Mouse (Mus musculus) lung, postnatal 10 days (tissue): ENCODE data around the gene Phactr3.

Experiments
- DNase-seq: peaks from one replicate; pipeline ENCODE4 v3.0.0; 2021

Gene Phactr3

DNA sequence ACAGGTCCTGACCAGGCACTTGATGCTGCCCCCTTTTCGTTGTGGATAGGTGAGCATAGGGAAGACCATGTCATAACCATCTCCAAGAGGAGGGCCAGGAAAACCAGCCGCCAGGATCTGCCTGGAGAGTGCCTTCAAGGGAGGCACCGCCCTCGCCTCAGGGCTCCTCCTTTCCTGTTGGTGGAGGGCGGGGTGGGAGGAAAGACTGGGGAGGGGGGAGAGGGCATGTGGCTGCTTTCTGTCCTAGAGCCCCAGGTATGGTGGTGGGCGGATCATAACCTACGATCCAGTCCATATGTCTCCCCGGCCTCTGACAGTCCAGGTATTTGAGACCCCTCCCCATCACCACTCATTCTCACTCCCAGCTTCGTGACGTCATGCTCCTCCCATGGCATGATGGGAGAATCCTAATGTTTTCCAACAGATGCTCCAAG lies 22.7 kb downstream of the Phactr3 start:
- DNase-seq = no peak

DNA sequence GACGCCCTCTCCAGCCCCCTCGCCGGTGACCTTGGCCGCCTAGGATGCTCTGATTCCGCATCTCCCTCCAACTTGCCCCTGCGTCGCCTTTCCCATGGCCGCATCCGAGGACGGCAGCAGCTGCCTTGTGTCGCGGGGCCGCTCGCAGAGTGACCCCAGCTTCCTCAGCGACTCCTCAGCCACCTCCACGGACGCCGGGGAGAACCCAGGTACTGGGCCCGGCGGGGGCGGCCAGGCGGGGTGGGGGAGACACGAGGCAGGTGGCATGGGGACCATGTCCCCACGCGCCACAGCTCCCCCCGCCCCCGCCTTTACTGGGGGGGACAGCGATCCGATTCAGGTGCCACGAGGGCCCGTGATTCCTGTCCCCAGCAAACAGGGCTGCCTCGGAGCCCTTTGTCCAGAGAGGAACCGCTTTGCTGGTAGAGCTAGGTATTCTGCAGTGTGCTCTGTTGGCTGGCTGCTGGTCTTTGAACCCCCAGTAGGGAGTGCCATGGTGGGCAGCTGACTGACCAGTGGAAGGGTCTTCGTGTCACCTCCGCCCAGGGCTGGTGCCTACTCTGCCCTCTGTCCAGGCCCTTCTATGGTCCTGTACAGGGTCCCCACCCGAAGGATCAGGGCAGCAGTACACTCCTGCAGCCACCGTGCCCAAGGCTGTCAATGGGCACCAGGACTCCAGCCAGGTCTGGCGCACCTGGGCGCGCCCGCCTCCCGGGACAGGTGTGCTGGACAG lies 23.7 kb downstream of the Phactr3 start:
- DNase-seq = no peak

DNA sequence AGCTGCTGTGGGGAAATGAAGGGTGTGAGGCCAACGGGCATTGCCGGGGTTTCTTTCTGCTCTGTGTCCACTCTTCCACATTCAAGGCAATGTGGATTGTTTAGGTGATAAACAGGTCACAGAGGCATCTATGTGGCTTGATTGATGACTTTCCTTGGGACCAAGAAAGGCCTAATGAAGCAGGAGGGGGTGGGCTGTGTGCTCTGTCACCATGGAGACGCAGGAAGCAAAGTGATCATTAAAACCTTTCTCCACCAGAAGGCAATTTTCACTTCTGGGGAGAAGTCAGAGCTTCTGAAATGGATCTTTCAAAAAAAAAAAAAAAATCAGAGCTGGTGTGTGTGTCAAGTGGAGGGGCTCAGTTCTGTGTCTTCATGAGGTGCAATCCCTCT lies 24.2 kb downstream of the Phactr3 start:
- DNase-seq = no peak

DNA sequence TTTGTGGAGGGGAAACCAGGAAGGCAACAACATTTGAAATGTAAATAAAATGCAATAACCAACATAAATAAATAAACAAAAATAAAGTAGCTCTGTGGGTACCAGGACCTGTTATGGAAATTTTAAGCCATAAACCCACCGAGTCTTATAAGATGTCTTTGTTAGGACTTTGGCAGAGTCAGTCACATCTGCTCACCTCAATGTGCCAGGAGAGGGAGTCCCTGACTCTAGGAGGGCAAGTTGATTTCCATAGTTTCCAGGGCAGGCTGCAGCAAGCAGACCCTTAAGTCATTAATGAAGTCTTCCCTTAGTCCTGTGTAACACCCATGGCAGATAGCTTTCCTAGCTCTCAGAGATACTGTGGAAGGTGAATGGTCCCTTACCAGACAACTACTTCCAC lies 25.1 kb downstream of the Phactr3 start:
- no peak for DNase-seq

DNA sequence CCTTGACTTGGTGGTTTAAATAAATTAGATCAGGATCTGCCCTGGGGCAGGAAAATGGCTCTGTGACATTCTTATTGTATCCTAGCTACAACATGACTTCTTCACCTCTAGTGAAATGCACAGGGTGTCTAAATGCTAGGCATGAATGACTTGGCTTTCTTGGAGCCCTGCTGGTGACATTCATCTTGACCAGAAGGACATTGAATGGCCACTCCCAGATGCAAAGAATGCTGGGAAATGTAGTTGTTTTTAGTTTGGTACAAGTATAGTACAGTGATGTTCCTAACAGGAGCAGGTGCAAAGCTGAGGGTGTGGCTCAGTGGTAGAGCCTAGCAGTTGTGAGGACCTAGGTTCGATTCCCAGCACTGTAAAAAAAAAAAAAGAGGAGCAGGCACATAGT lies 30.5 kb downstream of the Phactr3 start:
- DNase-seq = no peak

DNA sequence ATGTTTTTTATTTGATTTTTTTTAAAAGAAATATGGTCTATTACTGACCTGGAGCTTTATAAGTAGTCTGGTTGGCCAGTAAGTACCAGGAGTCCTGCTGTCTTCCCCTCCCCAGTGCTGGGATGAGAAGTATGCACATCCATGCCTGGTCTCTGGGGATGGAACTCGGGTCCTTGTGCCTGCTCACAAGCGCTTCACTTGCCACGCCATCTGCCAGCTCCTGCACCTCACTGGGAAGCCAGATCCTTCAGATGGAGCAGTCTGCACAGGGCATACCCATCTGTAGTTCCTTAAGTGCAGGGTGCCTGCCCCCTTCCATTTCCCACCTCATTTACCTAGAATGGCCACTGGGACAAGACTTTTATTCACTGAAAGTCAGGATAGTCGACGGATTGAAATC lies 31.9 kb downstream of the Phactr3 start:
- no peak for DNase-seq

DNA sequence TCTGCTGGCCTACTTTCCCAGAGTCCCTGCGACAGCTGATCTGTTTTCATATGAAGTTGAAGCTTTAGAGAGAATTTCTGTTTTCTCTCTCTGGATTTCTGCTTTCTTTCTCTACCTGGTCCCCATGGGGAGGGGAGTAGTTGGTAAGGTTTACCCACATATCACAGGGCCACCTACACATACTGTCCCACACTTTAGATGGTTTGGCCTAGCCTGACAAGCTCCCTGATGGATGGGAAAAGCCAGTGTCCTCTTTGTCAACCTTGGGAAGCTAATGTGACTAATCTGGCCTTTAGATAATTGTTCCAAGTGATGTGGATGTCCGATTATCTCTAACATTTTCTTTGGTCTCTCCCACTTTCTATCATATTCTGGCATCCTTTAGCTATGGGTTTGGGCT lies 34.8 kb downstream of the Phactr3 start:
- no peak for DNase-seq

DNA sequence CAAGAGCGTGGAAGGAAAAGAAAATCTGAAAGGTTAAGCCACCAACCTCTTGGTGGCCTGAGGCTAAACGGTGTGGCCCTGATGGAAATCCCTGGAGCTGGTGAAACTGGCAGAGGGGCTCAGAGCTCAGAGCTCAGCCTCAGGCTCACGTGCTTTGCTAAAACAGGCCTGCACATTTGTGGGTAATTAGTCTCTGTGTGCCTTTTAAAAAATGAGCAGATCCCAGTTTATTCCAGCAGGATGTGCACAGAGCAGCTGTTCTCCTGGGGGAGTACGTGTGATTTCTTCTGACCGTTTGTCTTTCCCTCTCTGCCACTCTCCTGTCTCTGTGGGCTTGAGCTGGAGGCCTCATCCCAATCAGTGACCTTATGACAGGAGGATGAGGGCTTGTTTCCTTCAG lies 35.4 kb downstream of the Phactr3 start:
- DNase-seq = no peak

DNA sequence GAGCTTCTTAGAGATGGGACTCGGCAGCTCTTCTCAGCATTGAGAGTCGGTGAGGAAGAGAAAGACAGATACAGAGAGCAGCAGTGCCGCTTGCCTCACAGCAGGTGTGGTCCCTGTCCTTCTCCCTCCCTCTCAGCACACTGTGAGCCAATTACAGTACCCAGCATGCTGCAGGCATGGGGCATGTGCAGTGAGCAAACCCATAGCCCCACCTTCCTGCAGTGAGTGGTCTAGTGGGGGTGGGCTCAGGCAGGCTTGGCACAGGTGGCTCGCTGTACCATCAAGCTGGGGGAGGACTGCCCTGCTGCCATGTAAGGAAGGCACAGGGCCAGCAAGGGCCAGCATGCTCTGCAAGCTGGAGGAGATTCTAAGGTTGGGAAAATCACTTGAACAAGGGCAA lies 35.8 kb downstream of the Phactr3 start:
- DNase-seq = no peak

DNA sequence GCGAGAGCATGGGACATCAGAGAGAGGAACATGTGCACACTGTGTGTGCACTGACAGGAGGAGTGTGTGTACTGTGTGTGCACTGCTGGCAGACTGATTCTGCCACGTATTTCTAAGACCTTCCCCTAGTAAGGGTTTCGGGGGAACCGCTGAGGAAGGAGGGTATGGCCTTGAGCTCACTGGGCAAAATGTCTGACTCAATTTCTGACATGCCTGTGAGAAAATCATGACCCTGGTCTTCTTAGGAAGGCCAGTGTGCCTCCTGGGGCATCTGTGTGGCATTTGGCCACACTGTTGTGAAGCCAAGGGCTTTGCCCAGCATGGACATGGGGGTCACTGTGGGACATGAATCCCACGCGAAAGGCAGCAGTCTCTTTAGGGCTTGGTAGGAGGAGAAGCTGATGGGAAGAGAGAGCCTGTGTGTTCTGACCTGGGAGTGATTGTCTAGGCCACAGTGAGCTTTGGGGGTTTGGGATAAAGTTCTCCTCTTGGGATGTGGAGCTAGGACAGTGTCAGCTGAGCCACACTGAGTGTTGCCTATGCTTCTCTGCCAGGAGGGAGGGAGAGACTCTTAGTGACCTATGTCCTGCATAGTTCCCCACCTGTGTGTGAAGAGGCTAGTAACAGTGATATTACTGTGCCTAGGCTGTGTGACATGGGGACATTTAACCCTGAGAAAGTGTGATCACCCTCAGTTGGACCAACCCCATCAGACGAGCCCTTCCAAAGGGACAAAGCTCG lies 36.6 kb downstream of the Phactr3 start:
- no peak for DNase-seq

DNA sequence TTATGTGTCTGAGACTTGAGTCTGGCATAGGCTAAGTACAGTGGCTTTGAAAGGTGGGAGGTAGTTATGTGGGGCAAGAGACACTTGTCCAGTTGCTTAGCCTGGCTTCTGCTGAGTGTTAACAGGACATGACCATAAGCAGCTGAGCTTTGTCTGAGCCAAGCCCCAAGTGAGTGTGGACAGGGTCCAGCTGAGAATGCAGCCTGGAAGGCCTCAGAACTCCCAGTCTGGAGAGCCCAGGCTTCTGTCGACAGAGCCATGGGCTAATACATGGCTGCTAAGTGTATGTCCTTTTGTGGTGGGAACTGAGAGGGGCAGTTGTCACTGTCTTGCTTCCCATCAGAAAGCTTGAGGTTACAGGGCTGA lies 37.1 kb downstream of the Phactr3 start:
- DNase-seq = peak; percentile 80

DNA sequence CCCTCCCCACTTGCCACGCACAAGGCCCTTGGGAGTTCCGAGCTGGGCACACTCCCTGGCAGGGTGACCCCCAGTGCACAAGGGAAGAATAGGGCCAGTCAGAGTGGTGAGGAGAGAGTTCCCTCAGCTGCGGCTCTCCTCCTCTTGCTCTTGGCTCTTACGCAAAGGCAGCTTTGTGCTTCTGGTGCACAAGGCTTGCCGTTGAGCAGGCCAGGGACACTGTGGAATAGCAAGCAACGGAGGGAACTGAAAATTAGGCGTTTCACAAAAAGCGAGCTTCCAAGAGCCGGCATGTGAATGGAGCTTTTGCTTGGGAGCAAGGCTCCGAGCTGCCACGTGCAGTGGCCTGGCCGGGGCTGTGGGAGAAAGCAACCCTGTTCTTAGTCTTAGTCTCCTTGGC lies 40.2 kb downstream of the Phactr3 start:
- no peak for DNase-seq

DNA sequence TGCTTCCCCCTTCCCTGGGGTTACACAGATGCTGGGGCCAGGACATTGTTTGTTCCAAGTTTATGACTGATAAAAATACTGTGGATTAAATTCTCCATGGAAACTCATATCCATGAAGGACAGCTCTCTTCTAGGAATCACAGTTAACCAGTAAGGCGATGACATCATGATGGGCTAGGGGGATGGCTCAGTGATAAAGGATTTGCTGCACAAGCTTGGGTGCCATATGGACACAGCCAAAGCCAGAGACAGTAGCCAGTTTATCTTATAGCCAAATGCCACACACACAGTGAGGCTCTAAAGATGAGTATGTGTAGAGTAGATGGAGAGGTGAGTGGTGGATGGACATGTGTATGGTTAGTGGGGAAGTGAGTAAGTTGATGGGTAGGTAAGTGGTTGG lies 45.2 kb downstream of the Phactr3 start:
- no peak for DNase-seq

DNA sequence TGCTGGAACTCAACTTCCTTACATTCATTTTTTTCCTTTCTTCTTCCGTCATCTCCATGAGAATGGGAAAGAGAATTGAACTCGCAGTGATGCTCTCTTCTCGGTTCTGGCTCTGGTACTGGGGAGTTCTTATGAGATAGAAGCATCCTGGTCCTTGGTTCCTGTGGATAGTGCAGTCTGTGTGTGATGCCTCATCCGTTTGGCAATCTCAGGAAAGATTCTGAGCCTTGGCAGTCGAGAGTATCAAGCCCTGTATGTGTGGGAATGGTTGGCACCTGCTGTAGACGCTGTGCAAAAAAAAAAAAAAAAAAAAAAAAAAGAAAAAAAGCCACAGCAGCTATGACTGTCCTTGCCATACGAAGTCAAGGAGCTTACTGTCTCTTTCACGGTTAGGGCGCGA lies 47.2 kb downstream of the Phactr3 start:
- DNase-seq = no peak

DNA sequence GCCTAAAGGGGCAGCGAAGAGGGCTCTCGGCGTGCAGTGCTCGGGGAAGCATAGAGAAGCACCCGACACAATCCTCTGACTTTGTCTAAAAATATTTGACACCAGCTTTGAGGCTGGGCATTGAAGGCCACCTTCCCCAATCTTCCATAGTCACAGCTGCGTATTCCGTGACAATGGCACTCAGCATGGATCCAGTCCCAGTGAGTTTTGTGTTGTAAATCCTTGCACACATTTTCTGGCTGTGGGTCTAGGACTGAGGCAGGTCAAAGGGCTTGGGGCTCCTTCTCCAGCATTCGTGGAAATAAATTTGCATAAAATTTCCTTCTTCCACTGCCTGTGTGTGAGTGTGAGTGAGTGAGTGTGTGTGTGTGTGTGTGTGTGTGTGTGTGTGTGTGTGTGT lies 51.2 kb downstream of the Phactr3 start:
- no peak for DNase-seq

DNA sequence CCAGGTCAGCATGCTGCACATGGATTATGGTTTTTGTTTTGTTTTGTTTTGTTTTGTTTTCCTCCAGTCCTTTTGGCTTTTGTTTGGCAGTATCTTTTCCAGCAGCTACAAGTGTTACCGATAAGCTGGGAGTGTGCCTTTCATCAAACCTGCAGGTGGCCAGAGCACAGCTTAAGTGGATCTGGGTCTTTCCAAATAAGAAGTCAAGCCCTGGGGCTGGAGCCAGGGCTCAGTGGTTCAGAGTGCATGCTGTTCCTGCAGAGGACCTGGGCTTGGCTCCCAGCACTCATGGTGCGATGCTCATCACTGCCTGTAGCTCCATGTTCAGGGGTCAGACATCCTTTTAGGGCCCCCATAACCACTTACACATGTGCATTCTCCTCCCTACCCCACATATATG lies 55.2 kb downstream of the Phactr3 start:
- DNase-seq = no peak

DNA sequence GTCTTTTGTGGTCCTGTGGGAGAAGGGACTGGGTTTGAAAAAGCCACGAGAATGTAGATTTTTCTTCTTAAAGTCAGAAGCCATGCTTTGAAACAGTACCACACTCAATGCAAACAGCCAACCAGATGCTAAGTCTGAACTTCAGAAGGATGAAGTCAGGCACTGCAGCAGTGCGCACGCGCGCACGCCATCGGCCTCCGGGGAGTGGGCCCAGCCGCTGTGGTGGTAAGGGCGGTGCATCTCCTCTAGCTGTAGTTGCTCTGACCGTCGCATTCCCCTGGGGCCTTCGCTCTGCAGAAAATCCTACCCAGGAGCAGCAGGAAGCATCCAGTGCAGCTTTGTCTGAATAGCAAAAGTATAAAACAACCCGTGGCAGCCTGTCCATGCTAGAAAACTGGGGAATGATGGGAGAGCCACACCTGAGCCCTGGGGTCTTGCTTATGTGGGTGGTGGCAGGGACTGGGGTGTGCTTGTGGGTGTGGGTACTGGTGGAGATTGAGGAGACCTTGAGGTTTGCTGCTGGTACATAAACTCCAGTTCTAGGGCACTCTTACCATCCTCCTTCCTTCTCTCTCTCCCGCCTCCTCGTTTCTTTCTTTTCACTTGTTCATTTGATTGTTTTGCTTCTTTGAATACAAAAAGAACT lies 56.6 kb downstream of the Phactr3 start:
- no peak for DNase-seq

DNA sequence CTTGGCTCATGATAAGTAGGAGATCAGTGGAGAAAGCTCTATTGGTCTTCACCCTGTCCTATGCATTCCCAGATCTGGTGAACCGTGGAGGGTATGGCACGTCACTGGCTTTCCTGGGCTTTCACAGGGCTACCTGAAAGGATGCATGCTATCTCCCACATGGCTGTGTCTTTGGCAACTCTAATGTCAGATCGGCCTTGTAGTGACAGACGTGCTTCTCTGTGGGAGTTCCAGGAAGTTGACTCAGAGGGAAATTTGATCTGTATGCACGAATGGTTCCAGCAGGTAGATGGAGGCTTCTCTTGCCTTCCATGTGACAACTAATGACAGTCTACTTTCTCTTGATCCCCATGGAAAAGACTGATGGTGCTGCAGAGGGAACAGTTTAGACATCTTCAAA lies 65.5 kb downstream of the Phactr3 start:
- no peak for DNase-seq

DNA sequence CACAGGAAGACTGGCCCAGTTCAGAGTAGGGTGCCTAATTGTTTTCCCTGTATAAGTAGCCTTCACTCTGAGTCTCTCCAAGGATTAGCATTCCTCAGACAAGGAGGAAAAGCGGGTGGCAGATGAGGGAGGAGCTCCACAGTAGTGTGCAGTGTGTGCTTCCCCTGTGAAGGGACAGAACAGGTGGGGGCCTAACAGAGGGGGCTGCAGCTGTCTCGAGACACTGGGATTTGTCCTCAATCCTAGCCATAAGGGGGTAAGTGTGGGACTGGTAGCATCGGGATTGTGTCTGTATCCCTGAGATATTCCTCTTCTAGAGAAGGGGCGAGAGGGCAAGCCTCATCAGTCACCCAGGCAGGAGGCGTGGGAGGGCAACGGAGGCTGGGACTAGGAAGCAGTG lies 66.1 kb downstream of the Phactr3 start:
- DNase-seq = no peak

DNA sequence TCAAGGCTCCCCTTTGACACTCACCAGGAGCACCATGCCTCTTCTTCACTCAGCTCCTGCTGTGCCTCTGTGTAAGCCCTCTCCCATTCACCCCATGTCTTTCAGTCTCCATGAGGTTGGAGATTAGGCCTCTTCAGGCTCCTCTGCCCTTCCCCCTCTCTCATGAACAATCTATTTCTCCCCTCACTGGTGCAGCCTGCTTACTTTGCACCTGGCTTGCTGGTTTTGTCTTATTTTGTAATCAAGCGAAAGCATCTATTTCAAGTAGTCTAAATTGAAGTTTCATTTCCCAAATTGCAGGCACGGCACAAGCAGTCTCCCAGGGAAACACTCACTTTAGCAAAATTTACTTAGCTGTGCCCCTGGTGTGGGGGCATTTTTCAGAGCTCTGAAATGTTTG lies 70.2 kb downstream of the Phactr3 start:
- no peak for DNase-seq

DNA sequence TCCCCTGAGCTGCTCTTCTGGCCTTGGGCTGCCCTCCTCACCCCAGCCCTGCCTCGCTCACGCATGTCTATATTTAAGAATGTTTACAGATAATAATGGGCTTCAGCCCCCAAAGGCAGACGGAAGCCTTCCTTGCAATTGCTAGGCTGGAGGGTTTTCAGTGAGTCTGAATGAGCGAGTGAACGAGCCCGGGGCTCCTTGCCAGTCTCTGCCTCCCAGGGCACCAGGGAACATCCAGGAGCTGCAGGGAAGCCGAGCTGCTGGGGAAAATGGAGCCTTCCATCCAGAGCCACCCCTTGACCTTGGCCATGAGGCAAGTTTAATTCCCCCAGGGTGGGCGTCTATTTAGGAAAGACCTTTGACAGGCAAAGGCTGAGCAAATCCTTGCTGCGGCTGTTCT lies 74.1 kb downstream of the Phactr3 start:
- no peak for DNase-seq

DNA sequence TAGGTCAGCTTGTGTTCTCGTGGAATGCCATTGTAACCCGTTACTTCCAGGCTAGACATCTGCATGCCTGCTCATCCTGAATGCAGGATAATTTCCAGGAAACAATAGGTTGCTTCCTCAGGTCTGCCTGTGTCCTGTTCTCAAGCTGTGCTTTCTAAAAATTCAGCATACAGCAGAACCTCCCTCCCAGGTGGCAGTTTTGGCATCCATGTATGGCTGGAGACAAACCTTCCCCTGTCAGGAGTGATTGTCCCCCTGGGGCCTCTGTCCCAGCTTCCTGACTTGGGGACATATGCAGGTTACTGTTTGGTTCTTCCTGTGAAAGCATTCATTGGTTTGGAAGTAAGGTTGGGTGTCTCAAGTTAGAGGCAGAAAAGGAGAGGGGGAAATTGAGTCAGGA lies 74.7 kb downstream of the Phactr3 start:
- DNase-seq = no peak

DNA sequence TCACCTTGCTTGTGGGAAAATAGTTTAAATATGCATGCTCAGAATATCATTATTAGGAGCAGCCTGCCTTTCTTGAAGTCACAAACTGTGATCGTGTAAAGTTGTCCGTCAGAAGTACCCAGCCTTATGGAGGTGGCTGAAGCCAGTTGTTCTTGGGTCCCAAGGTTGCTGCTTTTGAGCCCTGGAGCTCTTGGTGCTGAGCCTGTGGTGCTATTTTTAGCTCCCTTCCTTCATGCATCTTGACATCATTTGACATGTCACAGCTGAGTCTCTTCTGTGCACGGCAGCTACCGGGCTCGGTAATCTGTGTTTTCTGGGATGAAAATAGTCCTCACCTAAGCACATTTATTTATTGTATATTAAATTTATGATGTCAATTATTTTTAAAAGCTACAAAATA lies 76.1 kb downstream of the Phactr3 start:
- no peak for DNase-seq

DNA sequence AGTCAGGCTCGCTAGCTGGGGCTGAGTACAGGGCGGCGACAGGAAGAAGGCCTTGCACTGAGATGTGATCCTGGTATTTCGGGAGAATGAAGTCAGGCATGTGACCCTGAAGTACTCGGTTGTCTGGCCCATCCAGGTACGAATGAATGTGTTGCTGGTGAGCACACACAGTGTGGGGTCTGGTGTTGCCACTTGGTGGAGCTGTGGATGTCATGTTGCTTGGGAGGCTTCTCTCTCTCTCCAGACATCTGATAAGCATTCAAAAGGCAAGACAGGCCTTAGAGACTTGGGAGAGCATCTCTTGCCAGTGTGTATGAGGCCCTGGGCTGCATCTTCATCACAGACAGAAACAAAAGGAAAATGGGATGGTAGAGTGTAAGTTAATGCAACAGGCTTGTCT lies 77.3 kb downstream of the Phactr3 start:
- DNase-seq = no peak
